Mouse (Mus musculus) hindlimb bud, embryonic 11.5 days (tissue): Measurements from ENCODE around the gene Psme1.
A peak's percentile ranks its signal among the peaks of the same experiment; 100 is the strongest.

Experiments used
- DNase-seq: peaks from one replicate; pipeline ENCODE4 v3.0.0-alpha.2; 2012; ENCODE audit warnings: low read depth, low spot score; ENCODE audit errors: extremely low spot score

Gene Psme1

GRCm38 (mm10) chr14:55596036-55596690 is 18.2 kb downstream of the Psme1 start:
- no peak for DNase-seq

- DNase-seq, result no peak
Measured at GRCm38 (mm10) chr14:55598521-55599390, 20.8 kb downstream of the Psme1 start.

- no peak for DNase-seq
Measured at GRCm38 (mm10) chr14:55603271-55603632, 25.3 kb downstream of the Psme1 start, which contains the start of gene Irf9. Gene Irf9, plus strand, starts transcription at chr14:55603571.

GRCm38 (mm10) chr14:55603633-55604576 is 26.0 kb downstream of the Psme1 start:
- DNase-seq, result peak; percentile 52

- DNase-seq, result no peak
Measured at GRCm38 (mm10) chr14:55604823-55605222, 26.9 kb downstream of the Psme1 start.

GRCm38 (mm10) chr14:55605743-55606459 is 28.0 kb downstream of the Psme1 start:
- no peak for DNase-seq

- DNase-seq, result no peak
Measured at GRCm38 (mm10) chr14:55608339-55608738, 30.4 kb downstream of the Psme1 start.

GRCm38 (mm10) chr14:55613346-55613745 is 35.4 kb downstream of the Psme1 start:
- no peak for DNase-seq

- DNase-seq, result no peak
Measured at GRCm38 (mm10) chr14:55614565-55615178, 36.7 kb downstream of the Psme1 start.

GRCm38 (mm10) chr14:55615876-55616275 is 38.0 kb downstream of the Psme1 start:
- DNase-seq, result no peak

- DNase-seq, result no peak
Measured at GRCm38 (mm10) chr14:55616844-55617243, 38.9 kb downstream of the Psme1 start.

- DNase-seq, result no peak
Measured at GRCm38 (mm10) chr14:55617822-55618221, 39.9 kb downstream of the Psme1 start, which contains the start of gene Rec8. Gene Rec8, plus strand, starts transcription at chr14:55618037.

- no peak for DNase-seq
Measured at GRCm38 (mm10) chr14:55618486-55619195, 40.7 kb downstream of the Psme1 start.

- DNase-seq, result no peak
Measured at GRCm38 (mm10) chr14:55628077-55628827, 50.3 kb downstream of the Psme1 start.

GRCm38 (mm10) chr14:55629312-55629711 is 51.4 kb downstream of the Psme1 start:
- no peak for DNase-seq
